Mouse (Mus musculus) liver, adult 2 months (tissue): Measurements from ENCODE around the gene Grik1.

Source experiments
- CTCF ChIP-seq: fragments of 200-500 bp; IDR thresholded peaks from 2 replicates; pipeline ENCODE4 v1.5.1; 2011; ENCODE audit warnings: low read depth, low read length, control low read depth
- POLR2A ChIP-seq: fragments of 200-500 bp; IDR thresholded peaks from 2 replicates; pipeline ENCODE4 v1.6.1; 2011; ENCODE audit warnings: low read length, control low read depth; ENCODE audit not compliant: insufficient read depth; ENCODE audit errors: extremely low read depth

GRCm38 (mm10) chr16:88131103-88131502, 159.0 kb downstream of the Grik1 start:
- no peak for TF ChIP-seq CTCF
- no peak for TF ChIP-seq POLR2A
